Mouse (Mus musculus) left cerebral cortex, adult 9 months (tissue): ENCODE results near the gene Abhd14b.
A peak's percentile ranks its signal among the peaks of the same experiment; 100 is the strongest.

Source experiments
- DNase-seq, 2 experiments: peaks; one replicate each; pipeline ENCODE4 v3.0.0; 2022; ENCODE audit warnings: low spot score in 2 of 2

Gene Abhd14b

GRCm38 (mm10) chr9:106429221-106430014, 17.8 kb upstream of the Abhd14b start, which contains the start of gene Rpl29:
Gene Rpl29, plus strand, starts transcription at chr9:106429454.
- peak; percentile 79 to 96 for DNase-seq

- DNase-seq = no peak
Observed at GRCm38 (mm10) chr9:106430015-106430264, 17.3 kb upstream of the Abhd14b start.

- no peak for DNase-seq
Observed at GRCm38 (mm10) chr9:106433389-106433788, 13.9 kb upstream of the Abhd14b start.

DNA sequence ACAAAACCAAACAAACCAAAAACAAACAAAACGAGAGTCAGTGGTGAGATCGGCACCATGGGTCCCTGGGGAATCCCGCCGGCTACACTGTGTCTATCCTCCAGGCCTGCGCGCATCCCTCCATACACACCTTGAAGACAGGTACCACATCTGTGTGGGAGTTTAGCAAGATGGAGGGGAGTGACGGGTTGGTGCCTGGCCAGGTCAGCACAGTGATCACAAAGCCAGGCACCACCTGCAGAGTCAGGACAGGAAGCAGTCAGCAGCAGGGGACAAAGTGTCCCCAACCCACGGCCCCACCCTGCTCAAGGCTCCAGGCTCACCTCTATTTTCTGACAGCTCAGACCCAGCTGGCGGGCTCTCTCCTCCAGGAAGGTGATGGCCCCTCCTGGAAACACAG, 10.7 kb upstream of the Abhd14b start:
- no peak for DNase-seq

GRCm38 (mm10) chr9:106442680-106443079, 4.6 kb upstream of the Abhd14b start:
- DNase-seq = no peak

DNA sequence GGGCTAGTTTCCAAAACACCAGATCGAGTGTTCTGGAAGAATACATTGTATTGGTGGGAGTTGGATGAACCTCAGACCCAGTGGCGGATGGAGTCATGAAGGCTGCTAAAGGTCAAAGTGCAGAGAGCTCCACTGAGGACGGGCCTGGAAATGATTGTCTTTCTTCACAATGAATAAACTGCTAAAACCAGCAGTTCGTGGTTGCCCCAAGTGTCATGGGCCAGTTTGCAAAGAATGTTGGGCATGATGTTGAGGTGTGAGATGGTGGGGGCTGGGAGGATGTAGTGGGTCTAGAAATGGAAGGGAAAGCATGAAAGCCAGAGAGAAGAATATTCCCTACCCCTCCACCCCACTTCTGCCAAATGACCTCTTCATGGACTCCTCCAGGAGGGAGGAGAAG, 2.4 kb upstream of the Abhd14b start:
- DNase-seq = no peak

GRCm38 (mm10) chr9:106447951-106448350, 692 bp downstream of the Abhd14b start:
- no peak for DNase-seq

DNA sequence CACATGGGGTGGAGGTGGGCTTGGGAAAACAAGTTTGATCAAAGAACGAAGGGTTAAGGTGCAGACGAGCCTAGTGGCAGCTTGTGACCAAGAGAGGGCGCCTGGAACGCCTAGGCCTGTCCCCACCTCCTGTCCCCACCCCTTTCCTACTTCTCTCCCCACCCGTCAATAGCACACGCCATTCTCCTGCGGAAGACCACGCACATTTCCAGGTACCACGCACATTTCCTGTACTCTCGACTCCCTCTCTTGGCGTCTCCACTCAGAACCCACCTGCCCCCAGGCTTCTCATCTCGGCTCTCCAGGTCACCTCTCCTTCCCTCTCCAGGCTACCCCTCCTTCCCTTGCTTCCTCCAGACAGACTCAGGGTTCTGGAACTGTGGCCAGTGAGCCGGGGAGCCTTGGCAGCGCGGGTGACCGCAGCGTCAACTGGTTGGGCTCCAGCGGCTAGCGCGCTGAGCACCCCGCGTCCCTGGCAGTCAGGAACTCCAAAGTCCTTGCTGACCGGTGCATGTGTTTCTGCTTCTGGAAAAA, 1.3 kb downstream of the Abhd14b start:
- peak in 1 of 2 experiments; percentile 78 for DNase-seq

GRCm38 (mm10) chr9:106449947-106450346, 2.7 kb downstream of the Abhd14b start:
- no peak for DNase-seq

GRCm38 (mm10) chr9:106450661-106451060, 3.4 kb downstream of the Abhd14b start:
- DNase-seq = no peak

GRCm38 (mm10) chr9:106451298-106451697, 4.0 kb downstream of the Abhd14b start:
- no peak for DNase-seq

GRCm38 (mm10) chr9:106451899-106452298, 4.6 kb downstream of the Abhd14b start:
- no peak for DNase-seq

DNA sequence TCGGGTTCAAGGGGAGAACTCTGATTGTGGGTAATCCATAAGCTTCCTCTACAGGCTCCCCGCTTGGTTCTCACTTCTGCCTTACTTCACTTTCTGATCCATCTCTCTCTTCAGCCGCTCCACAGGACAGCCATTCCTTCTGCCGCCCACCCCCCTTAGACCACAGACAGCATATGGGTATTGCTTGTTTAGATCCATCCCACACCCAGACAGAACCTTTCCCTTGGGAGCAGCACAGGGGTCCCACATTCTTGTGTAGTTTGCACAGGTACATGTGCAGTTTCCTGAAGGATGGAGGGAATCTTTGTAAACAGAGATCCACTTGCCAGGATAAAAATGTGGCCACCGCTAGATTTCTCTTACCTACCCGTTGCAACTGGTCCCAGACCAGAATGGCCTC, 5.1 kb downstream of the Abhd14b start:
- no peak for DNase-seq

GRCm38 (mm10) chr9:106452821-106453220, 5.6 kb downstream of the Abhd14b start:
- no peak for DNase-seq

GRCm38 (mm10) chr9:106453271-106454070, 6.2 kb downstream of the Abhd14b start, which contains the start of gene Pcbp4:
Gene Pcbp4, plus strand, starts transcription at chr9:106453291.
- no peak for DNase-seq

DNA sequence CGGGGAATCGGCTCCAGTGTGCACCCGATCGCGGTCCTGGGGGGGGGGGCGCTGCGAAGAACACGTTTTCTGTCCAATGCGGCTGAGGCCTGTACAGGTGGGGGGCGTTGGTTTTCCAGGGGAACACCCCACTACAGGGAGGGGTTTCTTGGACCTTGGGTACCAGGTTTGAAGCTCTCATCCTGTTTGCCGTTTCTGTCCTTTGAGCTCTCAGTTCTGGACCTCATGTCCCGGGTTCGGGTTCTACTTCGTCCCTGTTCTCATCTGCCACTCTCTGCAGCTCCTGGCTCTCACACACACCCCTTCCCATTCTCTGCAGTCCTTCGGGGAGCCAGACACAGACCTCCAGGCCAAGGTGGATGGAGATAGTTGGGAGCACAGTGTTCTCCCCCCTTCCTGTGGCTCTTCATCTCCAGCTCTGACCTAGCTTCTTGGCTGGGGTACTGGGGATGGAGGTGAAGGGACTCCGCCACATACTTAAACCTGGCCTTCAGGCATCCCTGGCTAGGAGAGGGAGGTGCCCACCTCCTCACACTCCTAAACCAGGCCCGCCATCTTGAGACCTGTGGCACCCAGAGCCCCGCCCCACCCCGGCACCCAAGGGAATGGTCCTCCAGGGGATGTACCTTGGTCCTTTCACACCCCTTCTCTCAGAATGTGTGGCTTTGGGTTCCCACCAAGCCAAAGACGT, 7.0 kb downstream of the Abhd14b start:
- no peak for DNase-seq

DNA sequence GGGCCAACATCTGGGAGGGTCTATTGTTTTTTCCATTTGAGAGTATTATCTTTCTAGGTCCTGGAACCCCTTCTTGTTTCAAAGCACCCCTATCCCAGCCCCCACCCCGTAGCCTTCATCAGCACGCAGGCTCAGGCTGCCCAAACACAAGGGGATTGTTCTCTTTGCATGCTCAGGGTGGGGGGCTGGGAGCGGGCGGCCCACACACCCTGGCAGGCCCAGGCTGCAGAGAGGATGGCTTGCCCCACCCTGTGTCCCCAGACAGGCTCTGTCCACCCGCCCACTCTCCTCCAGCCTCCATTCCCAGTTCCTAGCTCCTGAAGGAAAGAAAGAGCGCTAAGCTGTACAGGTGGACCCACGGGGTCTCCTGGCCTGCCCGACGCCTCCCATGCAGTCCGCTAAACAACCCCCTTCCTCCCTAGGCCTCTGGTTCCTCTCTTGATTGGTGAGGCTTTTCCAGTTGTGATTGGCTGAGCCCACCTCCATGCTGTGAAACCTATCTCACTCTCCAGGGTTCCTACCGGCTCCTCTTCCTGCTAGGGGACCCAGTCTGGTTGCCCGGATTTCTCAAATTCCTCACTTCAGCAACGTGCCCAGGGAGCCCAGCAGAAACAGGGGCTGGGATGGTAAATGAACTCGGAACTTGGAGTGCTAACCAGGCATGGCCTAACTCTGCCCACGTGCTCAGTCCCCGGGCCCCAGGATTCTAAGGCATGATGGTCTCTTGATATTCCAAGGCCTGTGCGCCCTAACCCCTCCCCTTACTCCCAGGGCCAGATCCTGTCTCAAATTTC, 7.8 kb downstream of the Abhd14b start:
- peak in 1 of 2 experiments; percentile 62 for DNase-seq

DNA sequence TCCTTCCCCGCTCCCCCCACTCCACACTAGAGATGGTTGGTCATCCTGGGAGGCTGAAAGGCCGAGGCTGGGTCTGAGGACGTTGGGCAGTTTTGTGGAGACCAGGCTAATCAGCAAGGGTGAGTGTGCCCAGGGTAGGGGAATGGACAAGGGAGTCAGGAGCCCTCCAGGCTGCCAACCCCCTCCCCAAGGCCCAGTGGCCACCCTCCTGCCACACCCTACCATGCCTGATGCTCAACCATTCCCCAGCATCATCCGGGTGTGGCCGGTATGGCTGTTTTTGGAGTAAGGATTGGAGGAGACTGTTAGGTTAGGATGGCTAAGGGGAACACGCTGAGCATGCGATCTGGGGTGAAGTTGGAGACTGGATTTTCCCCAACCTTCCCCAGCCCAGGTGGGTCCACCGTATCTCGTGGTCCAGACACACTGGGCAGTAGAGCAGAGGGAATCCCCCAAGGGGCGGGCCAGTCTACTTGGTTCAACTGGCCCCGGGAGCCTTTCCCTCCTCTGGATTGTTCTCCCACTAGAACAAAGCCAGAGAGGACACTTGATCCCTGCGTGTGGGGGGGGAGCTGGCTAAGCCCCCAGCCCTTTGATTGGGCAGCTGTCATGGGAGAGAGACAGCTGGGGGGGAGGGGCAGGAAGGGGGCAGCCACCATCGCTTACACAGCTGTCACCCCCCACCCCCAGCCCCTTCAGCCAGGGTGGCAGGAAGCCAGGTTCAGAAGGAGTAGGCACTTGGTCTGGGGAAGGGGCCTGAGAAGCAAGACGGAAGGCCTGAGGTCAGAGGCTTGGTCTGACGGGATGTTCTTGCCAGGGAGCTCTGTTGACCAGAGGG, 9.3 kb downstream of the Abhd14b start:
- DNase-seq = no peak

GRCm38 (mm10) chr9:106457163-106457559, 9.9 kb downstream of the Abhd14b start:
- no peak for DNase-seq

GRCm38 (mm10) chr9:106457920-106458319, 10.7 kb downstream of the Abhd14b start:
- DNase-seq = no peak

GRCm38 (mm10) chr9:106459946-106460345, 12.7 kb downstream of the Abhd14b start:
- no peak for DNase-seq
